Mouse (Mus musculus): ENCODE measurements around the gene Stub1. TPM values are rescaled to one million over a fixed set of nuclear protein-coding genes. Genes with fewer than 3 reads are reported as not detected.
A peak's percentile ranks its signal among the peaks of the same experiment; 100 is the strongest.

The Stub1 gene
- polyA plus RNA-seq, 1 experiment from 2014 or later, result 78.5 TPM

- peaks cover 33% of the 10 kb centered on the region for H3K79me2 ChIP-seq (ENCODE audit: inconsistent target)
- no peak within 1 kb of the TSS for H3K27ac ChIP-seq
- no peak within 1 kb of the TSS for H3K4me3 ChIP-seq (ENCODE audit: inconsistent target)
- H3K36me3 ChIP-seq (ENCODE audit: inconsistent target), result peaks cover 44% of the 10 kb centered on the region
- 25% methylated on average over 25 of the region's 29 CpGs for WGBS (ENCODE audit: missing documents)
These were observed 3.8 kb upstream of the Stub1 start, which contains the start of gene Rhbdl1 for GRCm38 (mm10) chr17:25837076-25837410. Rhbdl1 (minus strand) TSS chr17:25837295.

GRCm38 (mm10) chr17:25836397-25837075, 3.3 kb upstream of the Stub1 start:
- H3K36me3 ChIP-seq (ENCODE audit: inconsistent target), result peaks cover 38% of the 10 kb centered on the region
- no peak overlapping the region for H3K4me3 ChIP-seq (ENCODE audit: inconsistent target)
- WGBS (ENCODE audit: missing documents), result 40% methylated on average over 23 of the region's 23 CpGs
- no peak overlapping the region for H3K27ac ChIP-seq
- peaks cover 38% of the 10 kb centered on the region for H3K79me2 ChIP-seq (ENCODE audit: inconsistent target)

DNA sequence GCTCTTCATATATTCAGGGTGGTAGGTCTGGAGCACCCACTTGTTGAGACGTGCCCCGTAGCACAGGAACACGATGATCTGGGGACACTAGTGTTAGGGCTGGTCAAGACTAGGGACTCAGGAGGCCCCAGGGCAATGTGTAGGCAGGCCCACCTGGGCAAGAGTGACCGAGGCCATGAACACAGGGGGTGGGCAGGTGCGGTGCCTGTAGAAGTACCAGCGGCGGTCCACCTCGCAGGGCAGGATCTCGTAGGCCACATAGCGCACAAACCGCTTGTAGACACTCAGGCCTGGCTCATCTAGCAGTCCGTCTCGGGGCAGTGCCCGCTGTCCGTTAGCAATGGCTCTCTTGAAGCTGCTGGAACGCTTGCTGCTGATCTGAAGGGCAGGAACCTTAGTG, 2.6 kb upstream of the Stub1 start:
- Histone ChIP-seq H3K27ac (no peak overlapping the region), H3K4me3 (ENCODE audit: inconsistent target) (no peak overlapping the region), H3K36me3 (ENCODE audit: inconsistent target) (peaks cover 33% of the 10 kb centered on the region), H3K79me2 (ENCODE audit: inconsistent target) (peaks cover 46% of the 10 kb centered on the region)
- WGBS (ENCODE audit: missing documents), result 91% methylated on average over 14 of the region's 16 CpGs

DNA sequence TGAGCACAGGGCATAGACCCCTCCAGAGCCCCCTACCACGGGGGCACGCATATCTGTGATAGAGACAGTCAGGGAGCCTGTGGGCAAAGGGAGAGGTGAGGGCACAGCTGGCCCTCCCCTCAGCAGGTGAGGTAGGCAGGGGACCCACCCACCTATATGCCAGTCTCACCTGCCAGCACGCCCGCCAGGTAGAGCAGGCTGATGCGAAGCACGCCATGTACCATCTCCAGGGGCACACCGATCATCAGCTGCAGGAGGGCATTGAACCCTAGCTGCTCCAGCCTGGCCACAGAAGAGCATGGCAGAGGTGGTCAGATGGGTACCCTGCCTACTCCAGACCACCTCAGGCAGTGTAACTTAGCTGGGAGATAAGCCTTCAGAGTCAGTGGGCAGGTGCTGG, 2.1 kb upstream of the Stub1 start:
- Histone ChIP-seq H3K79me2 (ENCODE audit: inconsistent target) (peaks cover 51% of the 10 kb centered on the region), H3K27ac (no peak overlapping the region), H3K36me3 (ENCODE audit: inconsistent target) (peaks cover 32% of the 10 kb centered on the region), H3K4me3 (ENCODE audit: inconsistent target) (no peak overlapping the region)
- 76% methylated on average over 2 of the region's 7 CpGs for WGBS (ENCODE audit: missing documents)

DNA sequence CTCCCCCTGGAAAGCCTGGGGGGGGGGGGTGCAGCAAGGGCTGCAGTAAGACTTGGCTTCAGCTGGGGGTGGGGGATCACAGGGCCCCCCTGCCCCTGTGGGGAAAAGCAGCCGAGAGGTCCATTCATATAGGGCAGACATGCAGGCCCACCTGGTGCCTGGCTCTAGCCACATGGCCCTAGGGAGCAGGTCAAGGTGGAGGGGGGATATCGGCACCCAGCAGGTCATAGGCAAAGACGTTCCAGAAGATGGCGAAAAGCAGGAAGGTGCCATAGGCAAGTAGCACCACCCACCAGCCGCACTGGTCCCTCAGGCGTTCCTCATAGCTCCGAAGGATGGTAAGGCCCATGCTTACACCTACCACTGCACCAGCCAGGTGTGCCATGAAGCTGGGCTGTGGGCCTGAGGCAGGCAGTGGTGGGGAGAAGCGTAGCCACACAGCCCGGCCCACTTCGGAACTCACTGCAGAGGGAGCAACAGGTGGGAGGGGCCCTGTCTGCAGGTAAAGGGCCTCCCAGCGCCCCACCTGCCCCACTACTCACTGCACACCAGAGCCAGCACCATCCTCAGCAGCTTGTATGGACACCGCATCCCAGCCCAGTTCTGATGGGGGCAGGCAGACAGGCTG, 1.5 kb upstream of the Stub1 start:
- Histone ChIP-seq H3K4me3 (ENCODE audit: inconsistent target) (peak overlapping the region; percentile 67; the same call in 1 of the 2 replicates), H3K27ac (peak overlapping the region; percentile 92; the same call in 1 of the 2 replicates), H3K36me3 (ENCODE audit: inconsistent target) (peaks cover 26% of the 10 kb centered on the region), H3K79me2 (ENCODE audit: inconsistent target) (peaks cover 57% of the 10 kb centered on the region)
- WGBS (ENCODE audit: missing documents), result 94% methylated on average over 12 of the region's 12 CpGs

- Histone ChIP-seq H3K36me3 (ENCODE audit: inconsistent target) (peaks cover 20% of the 10 kb centered on the region; the same call in 1 of the 2 replicates), H3K4me3 (ENCODE audit: inconsistent target) (peak overlapping the region; percentile 67), H3K27ac (peak overlapping the region; percentile 92), H3K79me2 (ENCODE audit: inconsistent target) (peaks cover 63% of the 10 kb centered on the region)
- WGBS (ENCODE audit: missing documents), result 60% methylated on average over 6 of the region's 6 CpGs
These were observed 874 bp upstream of the Stub1 start for GRCm38 (mm10) chr17:25833961-25834594.

GRCm38 (mm10) chr17:25832436-25833290, 541 bp downstream of the Stub1 start:
- WGBS (ENCODE audit: missing documents), result under 1% methylated on average over 68 of the region's 77 CpGs
- Histone ChIP-seq H3K79me2 (ENCODE audit: inconsistent target) (peaks cover 65% of the 10 kb centered on the region), H3K4me3 (ENCODE audit: inconsistent target) (peak overlapping the region; percentile 77), H3K36me3 (ENCODE audit: inconsistent target) (peaks cover 8% of the 10 kb centered on the region; the same call in 1 of the 2 replicates), H3K27ac (peak overlapping the region; percentile 92)

GRCm38 (mm10) chr17:25831451-25832281, 1.5 kb downstream of the Stub1 start:
- WGBS (ENCODE audit: missing documents), result 49% methylated on average over 21 of the region's 21 CpGs
- H3K36me3 ChIP-seq (ENCODE audit: inconsistent target), result peaks cover 15% of the 10 kb centered on the region; the same call in 1 of the 2 replicates
- peak overlapping the region; percentile 77 for H3K4me3 ChIP-seq (ENCODE audit: inconsistent target)

DNA sequence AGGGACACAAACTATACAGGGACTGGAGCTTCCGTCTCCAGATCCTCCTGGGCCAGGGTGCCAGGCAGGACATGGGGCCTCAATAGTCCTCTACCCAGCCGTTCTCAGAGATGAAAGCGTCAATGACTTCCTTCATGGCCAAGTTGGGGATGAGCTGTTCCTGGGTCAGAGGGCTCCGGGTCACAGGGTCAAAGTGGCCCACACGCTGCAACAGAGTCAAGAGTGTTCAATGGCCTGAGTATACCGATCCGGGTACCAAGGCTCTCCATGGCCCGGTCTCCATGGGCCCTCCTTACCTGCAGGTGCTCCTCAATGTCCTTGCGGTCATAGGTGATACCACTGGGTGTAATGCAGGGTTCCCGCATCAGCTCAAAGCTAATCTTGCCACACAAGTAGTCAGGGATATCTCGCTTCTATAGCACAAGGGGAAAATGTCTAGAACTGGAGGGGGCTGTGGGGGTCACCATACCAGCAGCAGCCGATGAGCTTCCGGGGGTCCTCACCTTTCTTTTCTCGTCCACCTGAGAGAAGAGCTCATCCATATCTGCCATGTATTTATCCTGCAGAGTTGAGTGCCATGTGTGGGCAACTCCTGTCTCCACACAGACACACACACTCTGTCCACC, 2.3 kb downstream of the Stub1 start:
- 93% methylated on average over 14 of the region's 14 CpGs for WGBS (ENCODE audit: missing documents)
- Histone ChIP-seq H3K36me3 (ENCODE audit: inconsistent target) (peaks cover 22% of the 10 kb centered on the region; the same call in 1 of the 2 replicates), H3K4me3 (ENCODE audit: inconsistent target) (no peak overlapping the region; the same call in 1 of the 2 replicates), H3K79me2 (ENCODE audit: inconsistent target) (peaks cover 59% of the 10 kb centered on the region), H3K27ac (no peak overlapping the region)

More at GRCm38 (mm10) chr17:25831451-25832281, 1.5 kb downstream of the Stub1 start:
- Histone ChIP-seq H3K79me2 (ENCODE audit: inconsistent target) (peaks cover 65% of the 10 kb centered on the region), H3K27ac (peak overlapping the region; percentile 69)

- H3K27ac ChIP-seq, result no peak overlapping the region
- H3K4me3 ChIP-seq (ENCODE audit: inconsistent target), result no peak overlapping the region
- peaks cover 26% of the 10 kb centered on the region; the same call in 1 of the 2 replicates for H3K36me3 ChIP-seq (ENCODE audit: inconsistent target)
- peaks cover 59% of the 10 kb centered on the region for H3K79me2 ChIP-seq (ENCODE audit: inconsistent target)
- 94% methylated on average over 4 of the region's 4 CpGs for WGBS (ENCODE audit: missing documents)
These were observed 2.9 kb downstream of the Stub1 start for GRCm38 (mm10) chr17:25830200-25830753.

DNA sequence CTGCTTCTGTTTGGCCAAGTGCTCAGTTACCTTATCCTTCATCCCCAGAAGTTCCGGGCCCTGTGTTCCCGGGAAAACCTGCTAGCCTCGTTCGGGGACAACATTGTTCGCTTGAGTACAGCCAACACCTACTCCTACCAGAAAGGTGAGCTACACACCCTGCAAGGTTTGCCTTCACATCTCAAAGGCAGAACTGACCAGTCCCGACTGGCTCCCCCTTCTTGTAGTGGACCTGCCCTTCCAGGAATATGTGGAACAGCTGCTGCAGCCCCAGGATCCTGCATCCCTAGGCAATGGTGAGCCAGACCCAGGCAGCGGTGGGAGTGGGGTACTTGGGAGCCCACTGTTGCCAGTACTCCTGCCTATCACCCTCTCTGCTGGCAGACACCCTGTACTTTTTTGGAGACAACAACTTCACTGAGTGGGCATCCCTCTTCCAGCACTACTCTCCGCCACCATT, 3.6 kb downstream of the Stub1 start:
- H3K27ac ChIP-seq, result peak overlapping the region; percentile 62
- H3K79me2 ChIP-seq (ENCODE audit: inconsistent target), result peaks cover 59% of the 10 kb centered on the region
- 52% methylated on average over 8 of the region's 8 CpGs for WGBS (ENCODE audit: missing documents)
- peaks cover 26% of the 10 kb centered on the region; the same call in 1 of the 2 replicates for H3K36me3 ChIP-seq (ENCODE audit: inconsistent target)
- H3K4me3 ChIP-seq (ENCODE audit: inconsistent target), result peak overlapping the region; percentile 64

DNA sequence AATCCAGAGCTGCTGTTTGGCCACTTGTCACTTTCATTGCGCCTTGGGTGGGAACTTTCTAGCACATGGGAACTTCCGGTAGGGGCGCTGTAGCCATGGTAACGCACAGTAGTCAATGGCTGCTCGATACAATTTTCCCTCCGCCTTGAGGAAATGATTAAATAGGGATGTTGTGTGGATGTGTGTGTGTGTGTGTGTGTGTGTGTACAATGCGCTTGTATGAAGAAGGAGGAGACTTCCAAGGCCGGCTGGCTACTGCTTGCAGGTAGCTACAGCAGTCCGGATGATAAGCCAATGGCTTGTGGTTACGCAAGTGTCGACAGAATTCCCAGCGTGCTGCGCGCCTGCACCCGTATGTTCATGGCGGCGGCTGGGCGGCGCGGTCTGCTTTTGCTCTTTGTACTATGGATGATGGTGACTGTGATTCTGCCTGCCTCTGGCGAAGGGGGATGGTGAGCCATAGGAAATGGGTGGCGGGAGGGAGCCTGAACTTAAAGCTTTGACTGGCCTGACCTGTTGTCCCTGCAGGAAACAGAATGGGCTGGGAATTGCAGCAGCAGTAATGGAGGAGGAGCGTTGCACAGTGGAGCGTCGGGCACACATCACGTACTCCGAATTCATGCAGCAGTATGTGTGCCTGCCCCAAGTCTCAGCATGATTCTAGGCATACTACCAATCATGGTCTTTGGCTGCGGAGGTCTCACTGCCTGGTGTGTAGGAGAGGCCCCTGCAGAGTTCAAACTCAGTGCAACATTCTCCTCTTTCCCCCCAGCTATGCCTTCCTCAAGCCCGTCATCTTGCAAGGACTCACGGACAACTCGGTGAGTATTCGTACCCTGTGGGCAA, 4.3 kb downstream of the Stub1 start, which contains the start of gene Jmjd8:
Jmjd8 (plus strand) TSS at position 156 of the 846 bp plus-strand sequence.
- H3K27ac ChIP-seq, result peak within 1 kb of the TSS; percentile 62
- WGBS (ENCODE audit: missing documents), result under 1% methylated on average over 32 of the region's 32 CpGs
- H3K79me2 ChIP-seq (ENCODE audit: inconsistent target), result peaks cover 59% of the 10 kb centered on the region
- peaks cover 26% of the 10 kb centered on the region; the same call in 1 of the 2 replicates for H3K36me3 ChIP-seq (ENCODE audit: inconsistent target)
- H3K4me3 ChIP-seq (ENCODE audit: inconsistent target), result peak within 1 kb of the TSS; percentile 64

Data from macrophage (primary cell).